Mouse (Mus musculus): ENCODE measurements around the gene H2-M10.5.

DNA sequence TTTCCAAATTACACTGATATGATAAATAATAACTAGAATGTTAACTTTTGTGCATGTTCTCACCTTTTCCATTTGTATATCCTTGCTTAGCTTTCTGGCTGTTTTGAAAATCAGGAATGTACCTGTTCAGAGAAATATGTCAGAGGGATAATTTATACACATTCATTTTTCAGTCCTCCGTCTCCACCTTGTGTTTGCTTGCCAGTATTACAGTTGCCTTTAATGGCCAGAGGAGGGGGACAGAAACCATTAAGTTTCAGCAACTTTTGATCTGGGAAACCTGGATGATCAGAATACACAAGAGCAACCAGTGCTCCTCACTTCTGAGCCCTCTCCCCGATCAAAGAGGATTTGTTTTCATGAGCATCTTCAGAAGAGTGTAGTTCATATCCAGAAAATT lies 46.7 kb upstream of the H2-M10.5 start:
- TF ChIP-seq CTCF (IDR thresholded peaks at IDR 0.05): peak; percentile 49
- no peak for TF ChIP-seq POLR2A (IDR thresholded peaks at IDR 0.05; ENCODE audit: insufficient read depth, low read depth, low read length)
